Mouse (Mus musculus): Measurements from ENCODE around the gene Sh3kbp1.

- TF ChIP-seq CTCF (IDR thresholded peaks at IDR 0.05; ENCODE audit: low read depth) (no peak), EP300 (IDR thresholded peaks at IDR 0.05; ENCODE audit: low read depth) (no peak)
Measured at GRCm38 (mm10) chrX:159756261-159756660, 129.2 kb downstream of the Sh3kbp1 start.
